Mouse (Mus musculus): ENCODE measurements around the gene Terb2. TPM values are rescaled to one million over a fixed set of nuclear protein-coding genes. Genes with fewer than 3 reads are reported as not detected.

Terb2 gene
- polyA plus RNA-seq, 1 experiment from 2014 or later = not detected

DNA sequence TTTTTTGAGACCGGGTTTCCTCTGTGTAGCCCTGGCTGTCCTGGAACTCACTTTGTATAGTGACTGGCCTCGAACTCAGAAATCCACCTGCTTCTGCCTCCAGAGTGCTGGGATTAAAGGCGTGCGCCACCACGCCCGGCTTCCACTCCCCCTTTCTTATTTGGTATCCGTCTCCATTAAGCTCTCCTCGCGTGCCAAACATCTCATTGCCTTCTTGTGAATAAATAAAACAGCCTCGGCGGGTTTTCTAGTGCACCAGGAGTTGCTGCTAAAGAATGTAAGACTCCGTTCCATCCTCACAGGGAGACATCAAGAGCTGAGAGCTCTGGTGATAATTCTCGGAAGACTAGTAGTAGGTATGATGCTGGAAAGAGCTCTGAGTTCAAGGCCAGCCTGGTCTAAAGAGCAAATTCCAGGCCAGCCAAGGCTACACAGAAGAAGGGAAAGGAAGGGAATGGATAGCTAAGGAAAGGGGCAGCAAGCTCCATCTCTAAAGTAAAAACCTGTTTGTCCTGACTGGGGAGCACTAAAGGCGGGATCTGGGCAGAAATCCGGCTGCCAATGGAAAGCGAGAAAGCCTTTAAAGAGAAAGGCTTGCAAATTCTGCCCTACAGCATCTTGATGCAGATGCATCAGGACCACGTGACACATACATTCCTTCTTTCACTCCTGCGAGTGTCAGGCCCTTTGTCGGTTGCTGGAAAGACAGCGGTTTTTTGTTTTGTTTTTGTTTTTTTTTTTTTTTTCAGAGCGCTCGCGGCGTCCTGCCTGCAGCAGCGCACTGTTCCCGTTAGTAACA lies 47.9 kb downstream of the Terb2 start:
- ATAC-seq (replicated peaks; ENCODE audit: low FRiP score, low read depth) (no peak), DNase-seq (ENCODE audit: low spot score) (peak; percentile 82)
- Histone ChIP-seq H3K4me3 (replicated peaks; ENCODE audit: low read depth, low read length) (peak overlapping the region; percentile 44), H3K36me3 (ENCODE audit: insufficient read depth, low read length) (no peaks in the 10 kb centered on the region), H3K4me1 (replicated peaks; ENCODE audit: insufficient read depth, low read length) (no peaks in the 10 kb centered on the region), H3K9ac (ENCODE audit: low read depth, low read length) (peak overlapping the region; percentile 53), H3K27me3 (ENCODE audit: insufficient read depth, low read length) (no peaks in the 10 kb centered on the region), H3K4me2 (ENCODE audit: low read length) (peak overlapping the region; percentile 57), H3K27ac (peak overlapping the region; percentile 42; the same call in 1 of the 2 replicates), H3K9me3 (replicated peaks; ENCODE audit: low read length) (no peaks in the 10 kb centered on the region)
- no peak for TF ChIP-seq CTCF (IDR thresholded peaks at IDR 0.05; ENCODE audit: low read depth)
- WGBS = 5% methylated on average over 26 of the region's 26 CpGs

DNA sequence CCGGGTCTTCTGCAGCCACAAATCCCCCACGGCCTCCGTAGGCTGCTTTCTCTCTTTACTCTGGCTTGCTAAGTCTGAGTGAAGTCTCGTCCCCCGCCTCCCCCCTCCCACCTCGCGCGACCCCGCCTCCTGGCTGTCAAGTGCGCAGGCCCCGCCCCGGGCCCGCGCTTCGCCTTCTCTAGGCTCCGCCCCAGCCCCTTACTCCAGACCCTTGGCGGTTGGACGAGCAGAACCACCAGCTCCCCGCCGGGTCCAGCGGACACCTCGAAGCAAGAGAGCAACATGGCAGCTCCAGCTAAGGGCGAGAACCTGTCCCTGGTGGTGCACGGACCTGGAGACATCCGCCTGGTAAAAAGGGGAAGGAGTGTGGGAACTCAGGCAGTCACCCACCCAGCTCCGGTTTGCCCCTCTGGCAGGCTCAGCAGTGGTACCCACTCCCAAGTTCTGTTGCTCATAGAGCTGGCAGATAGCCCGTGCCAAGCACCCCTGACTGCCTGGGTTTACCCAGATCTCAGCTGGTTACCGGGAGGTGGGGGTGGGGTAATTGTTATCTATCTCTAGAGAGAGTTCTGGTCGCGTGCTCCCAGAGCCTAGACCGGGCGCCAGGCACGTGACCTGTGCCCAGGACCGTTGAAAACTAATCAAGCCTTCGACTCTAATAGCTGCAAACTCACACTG lies 48.7 kb downstream of the Terb2 start, which contains the start of gene Sord:
Gene Sord (plus strand): TSS at position 139 of the 678 bp plus-strand sequence.
- 1% methylated on average over 35 of the region's 35 CpGs for WGBS
- Histone ChIP-seq H3K9me3 (replicated peaks; ENCODE audit: low read length) (no peaks in the 10 kb centered on the region), H3K27ac (peak within 1 kb of the TSS; percentile 42), H3K9ac (ENCODE audit: low read depth, low read length) (peak within 1 kb of the TSS; percentile 53), H3K27me3 (ENCODE audit: insufficient read depth, low read length) (no peaks in the 10 kb centered on the region), H3K4me2 (ENCODE audit: low read length) (peak within 1 kb of the TSS; percentile 57), H3K4me3 (replicated peaks; ENCODE audit: low read depth, low read length) (peak within 1 kb of the TSS; percentile 44), H3K36me3 (ENCODE audit: insufficient read depth, low read length) (no peaks in the 10 kb centered on the region), H3K4me1 (replicated peaks; ENCODE audit: insufficient read depth, low read length) (no peaks in the 10 kb centered on the region)
- peak; percentile 92 for ATAC-seq (replicated peaks; ENCODE audit: low FRiP score, low read depth)
- TF ChIP-seq CTCF (IDR thresholded peaks at IDR 0.05; ENCODE audit: low read depth) = peak; percentile 8; the same call in 1 of the 2 replicates
- DNase-seq (ENCODE audit: low spot score) = peak; percentile 88

DNA sequence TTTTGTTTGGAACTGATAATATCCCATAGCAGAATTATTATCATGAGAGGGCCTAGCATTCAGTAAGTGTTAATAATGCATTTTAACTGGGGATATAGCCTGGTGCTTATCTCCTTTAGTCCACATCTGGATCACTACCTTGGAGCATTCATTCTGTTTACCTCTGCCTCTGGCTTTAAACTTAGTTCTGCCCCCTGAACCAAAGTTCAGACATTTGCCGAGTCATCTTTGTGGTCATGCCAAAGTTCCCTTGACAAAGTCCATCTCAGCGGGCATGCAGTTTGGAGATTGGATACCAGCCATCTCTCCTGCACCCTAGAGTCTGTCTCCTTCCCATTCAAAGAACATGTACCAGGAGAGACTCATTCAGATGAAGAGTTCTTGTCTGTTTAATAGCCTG lies 49.4 kb downstream of the Terb2 start:
- ATAC-seq (replicated peaks; ENCODE audit: low FRiP score, low read depth) = 0 out of 2 replicates have a peak, but pooled peaks have one; percentile 5
- no peaks in the 10 kb centered on the region for H3K4me1 ChIP-seq (replicated peaks; ENCODE audit: insufficient read depth, low read length)
- WGBS = 73% methylated on average over 2 of the region's 2 CpGs
- H3K4me2 ChIP-seq (ENCODE audit: low read length) = peak overlapping the region; percentile 57
- peak overlapping the region; percentile 44; the same call in 1 of the 2 replicates for H3K4me3 ChIP-seq (replicated peaks; ENCODE audit: low read depth, low read length)
- DNase-seq (ENCODE audit: low spot score) = no peak
- no peak for TF ChIP-seq CTCF (IDR thresholded peaks at IDR 0.05; ENCODE audit: low read depth)
- no peak overlapping the region for H3K9ac ChIP-seq (ENCODE audit: low read depth, low read length)
- H3K36me3 ChIP-seq (ENCODE audit: insufficient read depth, low read length) = no peaks in the 10 kb centered on the region
- no peaks in the 10 kb centered on the region for H3K9me3 ChIP-seq (replicated peaks; ENCODE audit: low read length)
- H3K27me3 ChIP-seq (ENCODE audit: insufficient read depth, low read length) = no peaks in the 10 kb centered on the region
- H3K27ac ChIP-seq = peak overlapping the region; percentile 26

DNA sequence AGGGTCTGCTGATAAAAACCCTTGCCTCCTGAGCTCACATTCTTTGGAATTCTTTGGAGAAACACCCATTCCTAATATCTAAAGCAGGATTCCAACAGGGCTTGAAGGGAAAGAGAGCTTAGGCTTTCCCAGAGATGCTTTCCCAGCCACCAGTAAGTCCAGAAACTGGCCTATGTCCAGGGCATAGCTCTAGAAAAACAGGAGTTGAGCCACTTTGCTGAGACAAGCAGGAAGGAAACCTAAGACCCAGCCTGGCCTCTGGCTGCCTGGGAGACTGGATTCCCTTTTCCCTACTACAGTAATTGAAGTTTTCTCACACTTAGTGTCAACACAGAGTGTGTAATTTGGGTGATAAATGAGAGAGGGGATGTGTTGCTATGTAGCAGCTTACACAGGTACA lies 50.2 kb downstream of the Terb2 start:
- no peak for TF ChIP-seq CTCF (IDR thresholded peaks at IDR 0.05; ENCODE audit: low read depth)
- Histone ChIP-seq H3K4me1 (replicated peaks; ENCODE audit: insufficient read depth, low read length) (no peaks in the 10 kb centered on the region), H3K36me3 (ENCODE audit: insufficient read depth, low read length) (no peaks in the 10 kb centered on the region), H3K9ac (ENCODE audit: low read depth, low read length) (no peak overlapping the region), H3K27ac (no peak overlapping the region), H3K9me3 (replicated peaks; ENCODE audit: low read length) (no peaks in the 10 kb centered on the region), H3K4me2 (ENCODE audit: low read length) (no peak overlapping the region), H3K4me3 (replicated peaks; ENCODE audit: low read depth, low read length) (no peak overlapping the region), H3K27me3 (ENCODE audit: insufficient read depth, low read length) (no peaks in the 10 kb centered on the region)
- DNase-seq (ENCODE audit: low spot score) (no peak), ATAC-seq (replicated peaks; ENCODE audit: low FRiP score, low read depth) (no peak)

DNA sequence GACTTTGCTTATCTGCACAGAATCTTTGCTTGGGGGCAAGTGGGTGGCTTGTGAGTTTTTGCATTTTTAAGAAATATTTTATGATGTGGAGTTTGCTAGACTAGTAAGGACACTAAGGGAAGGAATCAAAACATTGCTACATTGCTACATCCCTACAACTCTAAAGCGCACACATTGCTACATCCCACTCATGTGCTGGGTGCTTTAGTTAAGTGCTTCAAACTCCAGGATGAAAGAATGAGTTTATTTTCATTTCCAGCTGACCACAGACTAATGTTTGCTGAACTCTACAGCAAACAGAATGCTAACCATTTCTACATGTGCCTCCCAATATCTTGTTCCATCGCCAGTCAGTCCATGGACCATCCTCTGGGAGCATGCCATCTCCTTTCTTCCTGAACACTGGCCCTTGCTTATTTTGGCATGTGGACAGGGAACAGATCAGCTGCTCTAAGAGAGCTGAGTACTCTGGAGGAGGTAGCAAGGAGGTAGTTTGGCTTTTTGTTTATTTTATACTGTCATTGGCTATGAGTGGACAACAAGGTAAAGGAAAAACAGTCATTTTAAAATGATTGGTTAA lies 51.9 kb downstream of the Terb2 start:
- TF ChIP-seq CTCF (IDR thresholded peaks at IDR 0.05; ENCODE audit: low read depth) = no peak
- Histone ChIP-seq H3K9me3 (replicated peaks; ENCODE audit: low read length) (no peaks in the 10 kb centered on the region), H3K4me3 (replicated peaks; ENCODE audit: low read depth, low read length) (no peak overlapping the region), H3K27me3 (ENCODE audit: insufficient read depth, low read length) (no peaks in the 10 kb centered on the region), H3K4me1 (replicated peaks; ENCODE audit: insufficient read depth, low read length) (no peaks in the 10 kb centered on the region), H3K27ac (no peak overlapping the region), H3K9ac (ENCODE audit: low read depth, low read length) (no peak overlapping the region), H3K36me3 (ENCODE audit: insufficient read depth, low read length) (no peaks in the 10 kb centered on the region), H3K4me2 (ENCODE audit: low read length) (no peak overlapping the region)
- DNase-seq (ENCODE audit: low spot score) = no peak
- 86% methylated on average over 2 of the region's 2 CpGs for WGBS
- ATAC-seq (replicated peaks; ENCODE audit: low FRiP score, low read depth) = no peak

DNA sequence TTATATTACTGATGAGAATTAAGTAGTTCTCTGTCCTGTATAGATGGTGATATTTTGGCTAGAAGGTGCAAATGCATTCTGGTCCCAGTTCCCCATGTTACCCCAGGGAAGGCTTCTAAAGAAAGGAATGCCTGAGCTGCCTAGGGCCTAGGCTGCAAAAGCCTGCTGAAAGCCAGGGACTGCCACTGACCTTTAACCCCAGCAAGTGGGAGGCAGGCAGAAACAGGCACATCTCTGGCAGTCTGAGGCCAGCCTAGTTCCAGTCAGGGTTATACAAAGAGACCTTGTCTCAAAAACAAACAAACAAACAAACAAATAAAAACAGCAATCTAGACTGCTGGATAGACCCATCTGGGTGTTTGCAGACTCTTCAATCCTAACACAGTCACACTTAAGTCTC lies 54.7 kb downstream of the Terb2 start:
- ATAC-seq (replicated peaks; ENCODE audit: low FRiP score, low read depth) (no peak), DNase-seq (ENCODE audit: low spot score) (no peak)
- Histone ChIP-seq H3K9me3 (replicated peaks; ENCODE audit: low read length) (no peaks in the 10 kb centered on the region), H3K4me3 (replicated peaks; ENCODE audit: low read depth, low read length) (no peak overlapping the region), H3K27me3 (ENCODE audit: insufficient read depth, low read length) (no peaks in the 10 kb centered on the region), H3K36me3 (ENCODE audit: insufficient read depth, low read length) (no peaks in the 10 kb centered on the region), H3K27ac (no peak overlapping the region), H3K4me2 (ENCODE audit: low read length) (no peak overlapping the region), H3K4me1 (replicated peaks; ENCODE audit: insufficient read depth, low read length) (no peaks in the 10 kb centered on the region), H3K9ac (ENCODE audit: low read depth, low read length) (no peak overlapping the region)
- TF ChIP-seq CTCF (IDR thresholded peaks at IDR 0.05; ENCODE audit: low read depth) = no peak
